Mouse (Mus musculus) forebrain, embryonic 11.5 days (tissue): Measurements from ENCODE around the gene Car12. TPM values are rescaled to one million over a fixed set of nuclear protein-coding genes. Genes with fewer than 3 reads are reported as not detected.
"Not testable (repeated sequence)": the region's sequence is repeated elsewhere in the genome, so short reads cannot be mapped to it uniquely, and the experiment has no call there.

Source experiments
- ATAC-seq: fragments of 200-750 bp; cut with Nextera tagmentation; replicated peaks from 2 replicates; pipeline ENCODE4 v1.8.0; 2017; ENCODE audit warnings: moderate TSS enrichment; ENCODE audit not compliant: low FRiP score
- DNase-seq: peaks from one replicate; pipeline ENCODE4 v3.0.0-alpha.2; 2017; ENCODE audit warnings: low spot score
- H3K27ac ChIP-seq: fragments of 300-500 bp; sonication (generic); 2 replicates; pipeline ENCODE4 v1.5.1; 2014; ENCODE audit warnings: low read depth, low read length
- H3K27me3 ChIP-seq: fragments of 300-500 bp; sonication (generic); 2 replicates; pipeline ENCODE4 v1.6.1; 2014; ENCODE audit warnings: mild to moderate bottlenecking, low read length, mixed read lengths; ENCODE audit not compliant: control insufficient read depth, insufficient read depth
- H3K36me3 ChIP-seq: fragments of 300-500 bp; sonication (generic); 2 replicates; pipeline ENCODE4 v1.6.1; 2014; ENCODE audit warnings: mild to moderate bottlenecking, low read length, moderate library complexity, mixed read lengths; ENCODE audit not compliant: control insufficient read depth, insufficient read depth
- H3K4me1 ChIP-seq: fragments of 300-500 bp; sonication (generic); replicated peaks from 2 replicates; pipeline ENCODE4 v1.6.1; 2014; ENCODE audit warnings: low read length, mixed read lengths; ENCODE audit not compliant: control insufficient read depth, insufficient read depth
- H3K4me2 ChIP-seq: fragments of 300-500 bp; sonication (generic); 2 replicates; pipeline ENCODE4 v1.6.1; 2014; ENCODE audit warnings: low read depth, mild to moderate bottlenecking, low read length, moderate library complexity, mixed read lengths; ENCODE audit not compliant: severe bottlenecking
- H3K4me3 ChIP-seq: fragments of 300-500 bp; sonication (generic); 2 replicates; pipeline ENCODE4 v1.5.1; 2014; ENCODE audit warnings: low read depth, low read length
- H3K9ac ChIP-seq: fragments of 300-500 bp; sonication (generic); 2 replicates; pipeline ENCODE4 v1.6.1; 2014; ENCODE audit warnings: low read length
- H3K9me3 ChIP-seq: fragments of 300-500 bp; sonication (generic); 2 replicates; pipeline ENCODE4 v1.6.1; 2016; ENCODE audit warnings: low read length, mixed read lengths; ENCODE audit not compliant: control insufficient read depth
- WGBS: fragments of 180-500 bp; shearing (Covaris S2); extraction: QIAGEN DNeasy Blood & Tissue Kit; methylation state at CpG from one replicate; pipeline ENCODE4 v1.1.7; 2014; 5-methylcytosine and 5-hydroxymethylcytosine counted together
- polyA plus RNA-seq: library from polyadenylated mRNA; unstranded; fragments of >200 nt; fragmentation: Nextera tagmentation; extraction: Ambion mirVana; gene quantifications from 2 replicates; pipeline ENCODE4 v1.2.1, GENCODE M21; 2014

Gene Car12
- polyA plus RNA-seq, 1 experiment from 2014 or later: 1.1 TPM

GRCm38 (mm10) chr9:66768721-66769120 lies 55.2 kb downstream of the Car12 start:
- Histone ChIP-seq H3K4me3 (no peak overlapping the region), H3K36me3 (no peaks in the 10 kb centered on the region), H3K4me2 (no peak overlapping the region), H3K27ac (no peak overlapping the region), H3K27me3 (no peaks in the 10 kb centered on the region), H3K9me3 (no peaks in the 10 kb centered on the region), H3K9ac (no peak overlapping the region), H3K4me1 (no peaks in the 10 kb centered on the region)
- DNase-seq (no peak), ATAC-seq (no peak)
- WGBS: 69% methylated on average over 1 of the region's 1 CpGs

DNA sequence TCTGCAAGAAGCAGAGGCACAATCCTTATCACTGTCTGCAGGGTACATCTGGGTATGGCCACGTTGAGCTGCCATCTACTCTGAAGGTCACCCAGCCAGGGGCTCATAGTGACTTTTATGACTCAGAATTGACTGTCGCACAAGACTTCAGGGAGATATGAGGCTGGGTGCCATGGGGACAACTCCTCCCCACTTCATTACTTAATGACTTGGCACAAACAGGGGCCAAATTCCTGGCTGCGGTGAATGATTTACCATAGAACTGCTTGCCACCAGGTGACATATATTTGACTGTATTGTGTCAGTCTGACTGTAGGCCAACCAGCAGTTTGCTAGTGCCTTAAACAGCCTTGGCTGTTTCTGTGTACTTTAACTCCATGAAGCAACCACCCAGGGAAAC lies 55.8 kb downstream of the Car12 start:
- 85% methylated on average over 3 of the region's 3 CpGs for WGBS
- H3K36me3 ChIP-seq: no peaks in the 10 kb centered on the region
- DNase-seq (no peak), ATAC-seq (no peak)
- H3K4me2 ChIP-seq: no peak overlapping the region
- no peaks in the 10 kb centered on the region for H3K4me1 ChIP-seq
- H3K27me3 ChIP-seq: no peaks in the 10 kb centered on the region
- H3K9ac ChIP-seq: no peak overlapping the region
- no peak overlapping the region for H3K4me3 ChIP-seq
- H3K27ac ChIP-seq: no peak overlapping the region
- H3K9me3 ChIP-seq: no peaks in the 10 kb centered on the region

- H3K9me3 ChIP-seq: no peaks in the 10 kb centered on the region
- no peak for DNase-seq
- H3K27ac ChIP-seq: no peak overlapping the region
- H3K4me3 ChIP-seq: no peak overlapping the region
- H3K9ac ChIP-seq: no peak overlapping the region
- no peak for ATAC-seq
- no peak overlapping the region for H3K4me2 ChIP-seq
- no peaks in the 10 kb centered on the region for H3K27me3 ChIP-seq
- no peaks in the 10 kb centered on the region for H3K4me1 ChIP-seq
- no peaks in the 10 kb centered on the region for H3K36me3 ChIP-seq
Measured at GRCm38 (mm10) chr9:66770701-66771100, 57.2 kb downstream of the Car12 start.

GRCm38 (mm10) chr9:66784552-66784951 lies 71.1 kb downstream of the Car12 start:
- not testable (repeated sequence) for H3K4me2 ChIP-seq, H3K9ac ChIP-seq, H3K4me1 ChIP-seq, H3K27ac ChIP-seq, H3K27me3 ChIP-seq, H3K9me3 ChIP-seq, ATAC-seq, H3K4me3 ChIP-seq, H3K36me3 ChIP-seq, DNase-seq
- WGBS: no CpG with 5 or more reads among the region's 3 CpGs

DNA sequence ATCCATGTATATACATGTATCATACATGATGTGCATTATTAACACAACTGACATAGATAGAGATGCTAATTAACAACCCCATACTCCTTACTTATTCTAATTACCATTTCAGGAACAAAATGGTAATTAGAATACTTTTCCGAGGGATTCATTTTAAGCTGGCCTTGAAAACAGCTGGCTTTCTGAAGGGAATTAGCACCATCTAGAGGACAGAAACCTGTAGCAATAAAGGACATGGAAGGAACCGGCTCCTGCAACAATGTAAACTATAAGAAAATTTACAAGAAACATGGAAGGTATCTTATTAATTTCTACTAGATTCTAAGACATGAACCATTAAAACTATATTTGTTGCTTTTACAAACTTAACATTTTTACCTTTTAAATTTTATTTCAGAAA lies 74.3 kb downstream of the Car12 start:
- WGBS: 13% methylated on average over 2 of the region's 2 CpGs
- Histone ChIP-seq H3K4me3 (no peak overlapping the region), H3K9ac (no peak overlapping the region), H3K9me3 (no peaks in the 10 kb centered on the region), H3K4me2 (no peak overlapping the region), H3K27ac (no peak overlapping the region), H3K27me3 (no peaks in the 10 kb centered on the region), H3K36me3 (no peaks in the 10 kb centered on the region), H3K4me1 (no peaks in the 10 kb centered on the region)
- DNase-seq: no peak
- no peak for ATAC-seq

DNA sequence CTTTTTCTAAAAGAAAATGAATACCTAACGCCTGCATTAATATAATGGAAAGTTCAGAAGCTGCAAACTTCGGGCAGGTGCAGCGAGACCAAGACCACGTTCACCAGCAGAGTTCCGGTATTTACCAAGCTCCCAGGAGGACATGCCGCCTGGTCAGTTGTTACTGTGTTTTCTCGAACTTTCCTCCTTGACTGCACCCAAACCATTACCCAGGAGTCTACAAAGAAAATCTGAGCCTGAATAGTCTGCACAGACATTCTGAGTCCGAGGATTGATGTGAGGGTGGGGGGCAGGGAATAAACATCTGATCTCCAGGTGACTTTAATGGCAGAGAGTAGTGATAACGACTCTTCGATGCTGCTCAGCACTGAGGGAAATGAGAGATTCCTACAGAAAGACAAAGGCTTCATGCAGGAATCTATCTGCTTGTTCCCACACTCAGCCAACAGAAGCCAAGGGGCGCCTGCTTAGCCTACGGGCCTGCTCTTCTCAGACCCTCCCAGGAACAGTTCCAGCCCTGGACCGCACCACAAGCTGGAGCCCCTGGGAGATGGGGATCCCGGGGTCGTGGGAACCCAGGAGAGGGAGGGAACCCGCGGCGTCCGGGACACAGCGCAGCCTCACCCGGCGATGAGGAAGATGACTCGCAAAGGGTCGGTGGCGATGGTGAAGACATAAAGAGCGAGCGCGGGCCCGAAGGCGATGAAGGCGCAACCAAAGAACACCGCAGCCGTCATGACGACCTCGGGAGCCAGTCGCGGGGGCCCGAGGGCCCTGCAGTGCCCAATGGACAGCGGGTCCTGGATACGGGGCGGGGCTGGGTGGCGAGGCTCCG lies 81.4 kb downstream of the Car12 start:
- Histone ChIP-seq H3K4me3 (peak overlapping the region; percentile 66), H3K9me3 (no peaks in the 10 kb centered on the region), H3K27ac (peak overlapping the region; percentile 70), H3K27me3 (no peaks in the 10 kb centered on the region), H3K36me3 (no peaks in the 10 kb centered on the region), H3K4me1 (peaks cover 5% of the 10 kb centered on the region; the same call in 1 of the 2 replicates), H3K4me2 (peak overlapping the region; percentile 82), H3K9ac (peak overlapping the region; percentile 76)
- no peak for DNase-seq
- 2% methylated on average over 43 of the region's 43 CpGs for WGBS
- ATAC-seq: peak; percentile 73

- H3K27me3 ChIP-seq: no peaks in the 10 kb centered on the region
- ATAC-seq (peak; percentile 99), DNase-seq (peak; percentile 99)
- no peaks in the 10 kb centered on the region for H3K36me3 ChIP-seq
- H3K4me1 ChIP-seq: peaks cover 5% of the 10 kb centered on the region; the same call in 1 of the 2 replicates
- H3K27ac ChIP-seq: peak within 1 kb of the TSS; percentile 70
- no peaks in the 10 kb centered on the region for H3K9me3 ChIP-seq
- peak within 1 kb of the TSS; percentile 82 for H3K4me2 ChIP-seq
- peak within 1 kb of the TSS; percentile 66 for H3K4me3 ChIP-seq
- H3K9ac ChIP-seq: peak within 1 kb of the TSS; percentile 76
- under 1% methylated on average over 39 of the region's 42 CpGs for WGBS
Measured at GRCm38 (mm10) chr9:66795464-66796324, 82.2 kb downstream of the Car12 start, which contains the start of gene Aph1b. Gene Aph1b, minus strand, starts transcription at chr9:66795490.

GRCm38 (mm10) chr9:66796739-66797138 lies 83.3 kb downstream of the Car12 start, which contains the start of gene Gm10647:
Gene Gm10647, plus strand, starts transcription at chr9:66797039.
- peak within 1 kb of the TSS; percentile 82 for H3K4me2 ChIP-seq
- ATAC-seq (no peak), DNase-seq (no peak)
- no peaks in the 10 kb centered on the region for H3K36me3 ChIP-seq
- H3K9me3 ChIP-seq: no peaks in the 10 kb centered on the region
- H3K9ac ChIP-seq: peak within 1 kb of the TSS; percentile 25; the same call in 1 of the 2 replicates
- no peaks in the 10 kb centered on the region for H3K27me3 ChIP-seq
- peak within 1 kb of the TSS; percentile 66 for H3K4me3 ChIP-seq
- peaks cover 5% of the 10 kb centered on the region; the same call in 1 of the 2 replicates for H3K4me1 ChIP-seq
- H3K27ac ChIP-seq: no peak within 1 kb of the TSS
- WGBS: 82% methylated on average over 5 of the region's 5 CpGs
